Mouse (Mus musculus) retina, adult 2 months (tissue): ENCODE measurements around the gene Tmem262.
A peak's percentile ranks its signal among the peaks of the same experiment; 100 is the strongest.

ENCODE experiments used
- DNase-seq: peaks from one replicate; pipeline ENCODE4 v3.0.0-alpha.2; 2012; ENCODE audit warnings: low read depth, low spot score

The Tmem262 gene

GRCm38 (mm10) chr19:6101186-6101585 lies 21.4 kb downstream of the Tmem262 start:
- no peak for DNase-seq

GRCm38 (mm10) chr19:6102169-6102853 lies 22.5 kb downstream of the Tmem262 start:
- no peak for DNase-seq

- no peak for DNase-seq
Observed at GRCm38 (mm10) chr19:6104476-6104875, 24.6 kb downstream of the Tmem262 start.

GRCm38 (mm10) chr19:6105586-6105985 lies 25.8 kb downstream of the Tmem262 start, which contains the start of gene Naaladl1:
Gene Naaladl1 (plus strand): TSS chr19:6105782.
- DNase-seq, result no peak

GRCm38 (mm10) chr19:6113116-6113515 lies 33.3 kb downstream of the Tmem262 start:
- no peak for DNase-seq

GRCm38 (mm10) chr19:6116113-6116850 lies 36.4 kb downstream of the Tmem262 start:
- DNase-seq, result no peak

- no peak for DNase-seq
Observed at GRCm38 (mm10) chr19:6117346-6117985, 37.6 kb downstream of the Tmem262 start.

- DNase-seq, result peak; percentile 79
Observed at GRCm38 (mm10) chr19:6117986-6118676, 38.3 kb downstream of the Tmem262 start, which contains the start of gene Sac3d1. Gene Sac3d1 (minus strand): TSS chr19:6118650.

- DNase-seq, result no peak
Observed at GRCm38 (mm10) chr19:6118677-6119185, 38.9 kb downstream of the Tmem262 start.

- DNase-seq, result no peak
Observed at GRCm38 (mm10) chr19:6121761-6122160, 41.9 kb downstream of the Tmem262 start.

GRCm38 (mm10) chr19:6123330-6123729 lies 43.5 kb downstream of the Tmem262 start:
- DNase-seq, result no peak

- DNase-seq, result no peak
Observed at GRCm38 (mm10) chr19:6124898-6125297, 45.1 kb downstream of the Tmem262 start.

GRCm38 (mm10) chr19:6126289-6126688 lies 46.5 kb downstream of the Tmem262 start:
- peak; percentile 39 for DNase-seq

GRCm38 (mm10) chr19:6126789-6127580 lies 47.2 kb downstream of the Tmem262 start:
- DNase-seq, result no peak

- DNase-seq, result peak; percentile 89
Observed at GRCm38 (mm10) chr19:6127760-6128341, 48.0 kb downstream of the Tmem262 start, which contains the start of gene Snx15. Gene Snx15 (minus strand): TSS chr19:6128304.
